Mouse (Mus musculus) E14TG2a.4 (cell line): ENCODE measurements around the gene Arhgap32.
A peak's percentile ranks its signal among the peaks of the same experiment; 100 is the strongest.

Experiments used
- H3K27me3 ChIP-seq: 2 replicates; pipeline ENCODE4 v1.6.1; 2014; ENCODE audit warnings: low read length, control low read depth; ENCODE audit not compliant: insufficient read depth
- H3K36me3 ChIP-seq: 2 replicates; pipeline ENCODE4 v1.6.1; 2014; ENCODE audit warnings: low read length, control low read depth; ENCODE audit not compliant: insufficient read depth
- H3K4me1 ChIP-seq: replicated peaks from 2 replicates; pipeline ENCODE4 v1.6.1; 2014; ENCODE audit warnings: low read depth, low read length, control low read depth
- H3K4me3 ChIP-seq: replicated peaks from 2 replicates; pipeline ENCODE4 v1.5.1; 2014; ENCODE audit warnings: mild to moderate bottlenecking, low read length
- H3K9me3 ChIP-seq: 2 replicates; pipeline ENCODE4 v1.6.1; 2014; ENCODE audit warnings: low read length, control low read depth
- CTCF ChIP-seq: conservative IDR thresholded peaks from 2 replicates; pipeline ENCODE4 v1.5.1; 2014; ENCODE audit warnings: low read length
- NANOG ChIP-seq: IDR thresholded peaks from 2 replicates; pipeline ENCODE4 v1.6.1; 2014; ENCODE audit warnings: borderline replicate concordance, low read length, mixed read lengths
- POU5F1 ChIP-seq: IDR thresholded peaks from 2 replicates; pipeline ENCODE4 v1.6.1; 2014; ENCODE audit warnings: low read length, borderline replicate concordance

The Arhgap32 gene

DNA sequence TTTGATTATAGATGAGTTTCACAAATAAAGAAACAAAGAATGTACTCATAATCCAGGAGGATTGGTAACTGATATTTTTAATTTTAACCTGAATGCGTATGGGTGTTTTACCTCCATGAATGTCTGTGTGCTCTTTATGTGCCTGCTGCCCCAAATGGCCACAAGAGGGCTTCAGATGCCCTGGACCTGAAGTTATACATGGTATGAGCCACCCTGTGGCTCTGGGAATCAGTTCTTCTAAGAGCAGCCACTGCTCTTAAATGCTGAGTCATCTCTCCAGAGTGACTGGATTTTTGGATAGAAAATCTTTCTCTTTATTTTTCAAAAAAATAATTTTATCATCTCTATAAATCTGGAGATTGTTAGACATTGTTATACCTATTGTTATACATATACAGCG, 70.6 kb downstream of the Arhgap32 start:
- Histone ChIP-seq H3K36me3 (peaks cover 62% of the 10 kb centered on the region), H3K4me1 (peaks cover 6% of the 10 kb centered on the region), H3K27me3 (no peaks in the 10 kb centered on the region), H3K9me3 (no peaks in the 10 kb centered on the region), H3K4me3 (no peak overlapping the region)
- TF ChIP-seq NANOG, result no peak
- peak; percentile 68 for TF ChIP-seq CTCF
- TF ChIP-seq POU5F1, result no peak

DNA sequence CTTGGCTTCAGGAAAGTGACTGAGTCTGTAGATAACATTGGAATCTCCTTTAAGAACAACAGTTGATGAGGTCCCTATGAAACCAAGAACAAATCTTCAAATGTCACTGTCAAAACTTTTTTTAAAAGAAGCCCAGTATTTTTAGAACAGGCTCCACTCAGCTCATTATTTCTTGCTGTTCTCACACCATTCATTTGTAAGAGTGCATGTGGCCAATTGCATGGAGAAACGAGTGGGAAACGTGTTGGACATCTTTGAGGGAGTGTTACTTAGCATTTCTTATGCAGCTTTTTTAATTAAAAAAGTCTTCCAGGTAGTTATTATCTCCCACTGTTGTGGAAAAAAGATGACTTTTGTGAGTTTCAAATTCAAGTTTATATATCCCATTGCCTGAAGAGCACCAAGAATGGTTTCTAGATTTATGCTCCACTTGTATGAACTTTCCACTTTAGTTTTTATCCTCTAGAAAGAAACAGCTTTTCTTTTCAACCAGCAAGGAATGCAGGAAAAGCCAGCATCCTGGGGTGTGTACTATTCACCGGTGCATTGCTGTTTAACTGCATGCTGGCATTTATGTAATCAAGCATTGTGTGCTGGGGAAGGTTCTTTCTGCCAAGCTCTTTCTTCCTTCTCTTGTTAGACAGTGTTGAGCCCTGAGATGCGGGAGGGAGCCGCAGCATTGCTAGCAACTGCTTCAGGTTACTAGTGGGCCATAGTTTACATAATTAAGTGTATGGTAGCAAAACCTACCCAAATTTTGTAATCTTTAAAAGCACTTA, 76.5 kb downstream of the Arhgap32 start:
- no peaks in the 10 kb centered on the region for H3K27me3 ChIP-seq
- H3K4me3 ChIP-seq, result no peak overlapping the region
- no peaks in the 10 kb centered on the region for H3K4me1 ChIP-seq
- H3K36me3 ChIP-seq, result peaks cover 36% of the 10 kb centered on the region
- no peak for TF ChIP-seq POU5F1
- TF ChIP-seq CTCF, result no peak
- no peak for TF ChIP-seq NANOG
- no peaks in the 10 kb centered on the region for H3K9me3 ChIP-seq

DNA sequence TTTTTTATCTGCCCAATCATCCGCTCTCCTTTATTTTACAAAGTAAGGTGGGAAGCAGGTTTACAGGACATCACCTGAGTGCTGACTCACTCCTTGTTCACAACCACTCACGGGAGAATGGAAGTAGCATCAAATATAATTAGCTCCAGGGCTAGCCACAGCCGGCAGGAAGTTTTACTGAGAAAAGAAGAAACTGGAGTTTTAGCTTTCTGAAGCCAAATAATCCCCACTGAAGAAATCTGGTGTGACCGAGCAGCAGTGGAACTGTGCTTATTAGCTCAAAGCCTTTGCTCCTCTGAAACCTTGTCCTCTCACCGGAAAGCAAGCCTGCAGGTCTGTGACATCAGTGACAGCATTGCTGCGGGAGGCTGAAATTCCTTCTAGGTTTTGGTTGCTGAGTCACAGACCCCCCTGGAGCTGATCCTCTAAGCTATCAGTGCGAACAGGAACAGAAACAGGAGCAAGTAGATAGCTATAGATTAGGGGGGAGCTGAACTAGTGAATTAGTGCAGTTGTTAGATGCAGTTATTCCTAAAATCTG, 88.6 kb downstream of the Arhgap32 start:
- Histone ChIP-seq H3K27me3 (no peaks in the 10 kb centered on the region), H3K36me3 (no peaks in the 10 kb centered on the region; the same call in 1 of the 2 replicates)
- TF ChIP-seq NANOG, result no peak
- TF ChIP-seq POU5F1, result no peak
- no peak for TF ChIP-seq CTCF

DNA sequence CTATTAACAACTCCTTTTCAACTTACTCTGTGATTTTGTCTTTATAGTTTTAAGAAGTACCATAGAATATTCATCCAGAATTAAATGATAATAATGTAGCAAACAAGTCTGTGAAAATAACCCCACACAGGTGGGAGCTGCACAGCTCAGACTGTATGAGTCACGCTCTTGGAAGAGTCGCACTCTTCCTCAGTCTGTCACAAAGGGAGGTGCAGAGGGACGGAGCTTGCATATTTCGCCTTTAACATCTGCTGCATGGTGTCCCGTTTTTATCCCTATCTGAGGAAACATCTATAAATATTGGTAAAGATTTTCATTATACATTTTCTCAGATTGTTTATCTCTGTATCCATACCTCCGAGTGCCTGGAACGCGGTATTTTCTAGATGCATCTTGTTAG, 91.2 kb downstream of the Arhgap32 start:
- H3K4me1 ChIP-seq, result peaks cover 44% of the 10 kb centered on the region
- H3K4me3 ChIP-seq, result no peak overlapping the region
- no peaks in the 10 kb centered on the region for H3K27me3 ChIP-seq
- H3K9me3 ChIP-seq, result no peaks in the 10 kb centered on the region
- no peak for TF ChIP-seq CTCF
- no peak for TF ChIP-seq NANOG
- no peak for TF ChIP-seq POU5F1
- H3K36me3 ChIP-seq, result peaks cover 11% of the 10 kb centered on the region; the same call in 1 of the 2 replicates

More for the DNA sequence above, 88.6 kb downstream of the Arhgap32 start:
- peak overlapping the region; percentile 49 for H3K4me3 ChIP-seq
- H3K9me3 ChIP-seq, result no peaks in the 10 kb centered on the region
- H3K4me1 ChIP-seq, result peaks cover 51% of the 10 kb centered on the region

DNA sequence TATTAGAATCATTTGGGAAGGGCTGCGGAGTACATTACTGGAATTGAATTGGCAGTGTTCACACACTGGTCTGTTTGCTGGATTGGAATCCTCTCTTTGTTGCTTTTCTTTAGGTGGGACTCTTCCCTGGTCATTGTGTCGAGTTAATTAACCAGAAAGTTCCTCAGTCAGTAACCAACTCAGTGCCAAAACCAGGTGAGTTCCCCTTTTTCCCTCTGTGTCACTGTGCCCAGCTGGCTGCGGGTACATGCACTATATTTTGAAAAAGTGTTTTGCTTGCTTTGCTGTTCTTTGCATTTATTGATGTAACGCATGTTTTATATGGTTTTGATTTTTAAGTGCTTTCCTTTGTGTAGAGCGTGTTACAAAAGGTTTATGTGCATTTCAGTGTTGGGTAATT, 92.1 kb downstream of the Arhgap32 start:
- no peak for TF ChIP-seq POU5F1
- no peak for TF ChIP-seq CTCF
- Histone ChIP-seq H3K27me3 (no peaks in the 10 kb centered on the region), H3K36me3 (peaks cover 11% of the 10 kb centered on the region; the same call in 1 of the 2 replicates), H3K9me3 (no peaks in the 10 kb centered on the region), H3K4me3 (no peak overlapping the region), H3K4me1 (peaks cover 41% of the 10 kb centered on the region)

DNA sequence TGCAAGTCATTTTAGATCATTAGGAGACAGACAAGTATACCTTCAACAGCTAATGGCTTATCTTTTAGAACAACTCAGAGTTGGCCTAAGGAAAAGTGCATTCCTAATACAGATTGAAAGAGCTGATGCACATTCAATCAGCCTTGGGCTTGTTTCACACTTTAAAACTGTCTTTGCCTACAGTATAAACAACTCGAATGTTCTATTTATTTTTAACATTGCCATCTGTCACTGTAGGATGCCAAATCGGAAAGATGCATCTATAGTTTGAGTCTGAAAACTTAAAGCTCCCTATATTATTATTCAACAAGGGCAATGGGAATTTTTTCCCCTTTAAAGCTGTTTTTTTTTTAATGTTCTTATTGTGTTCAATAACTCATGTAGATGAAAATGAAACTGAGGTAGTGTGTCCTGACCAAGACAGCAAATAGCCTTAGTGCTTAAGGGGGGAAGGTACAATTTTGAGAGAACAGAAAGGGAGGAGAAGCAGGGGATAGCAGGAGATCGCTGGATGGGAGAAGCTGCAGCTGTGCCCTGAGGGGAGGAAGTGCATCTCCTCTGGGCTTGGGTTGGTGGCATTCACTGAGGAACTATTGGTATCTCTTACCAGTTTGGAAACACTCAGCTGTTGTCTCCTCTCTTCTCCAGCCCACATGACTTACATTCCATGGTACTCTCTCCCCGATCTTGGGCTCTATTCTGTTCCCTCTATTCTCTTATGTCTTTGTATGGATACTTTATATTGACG, 101.1 kb downstream of the Arhgap32 start:
- H3K4me3 ChIP-seq, result no peak overlapping the region
- peaks cover 39% of the 10 kb centered on the region for H3K4me1 ChIP-seq
- no peaks in the 10 kb centered on the region for H3K9me3 ChIP-seq
- TF ChIP-seq NANOG (no peak), CTCF (no peak), POU5F1 (no peak)
- 0 out of 2 replicates have a peak, but pooled peaks cover 4% of the 10 kb centered on the region for H3K36me3 ChIP-seq
- no peaks in the 10 kb centered on the region for H3K27me3 ChIP-seq

DNA sequence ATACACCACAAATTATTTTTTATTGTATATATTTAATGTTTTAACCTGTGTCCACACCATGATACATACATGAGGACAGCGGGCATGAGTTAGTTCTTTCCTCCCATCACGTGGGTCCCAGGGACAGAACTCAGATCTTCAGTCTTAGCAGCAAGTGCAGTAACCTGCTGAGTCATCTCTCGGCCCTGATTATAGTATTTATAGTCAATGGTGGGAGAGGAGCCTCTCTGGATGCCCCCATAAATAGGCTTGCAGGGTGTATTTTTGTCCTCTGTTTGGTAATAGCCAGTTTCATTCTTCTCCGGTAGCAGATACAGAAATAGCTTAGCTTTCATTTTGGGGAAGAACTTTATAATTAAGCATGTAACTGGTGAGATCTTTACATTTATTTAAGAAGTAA, 103.5 kb downstream of the Arhgap32 start:
- TF ChIP-seq POU5F1, result no peak
- no peak for TF ChIP-seq NANOG
- TF ChIP-seq CTCF, result no peak
- Histone ChIP-seq H3K27me3 (no peaks in the 10 kb centered on the region), H3K9me3 (no peaks in the 10 kb centered on the region), H3K4me3 (no peak overlapping the region), H3K4me1 (peaks cover 63% of the 10 kb centered on the region), H3K36me3 (0 out of 2 replicates have a peak, but pooled peaks cover 4% of the 10 kb centered on the region)

DNA sequence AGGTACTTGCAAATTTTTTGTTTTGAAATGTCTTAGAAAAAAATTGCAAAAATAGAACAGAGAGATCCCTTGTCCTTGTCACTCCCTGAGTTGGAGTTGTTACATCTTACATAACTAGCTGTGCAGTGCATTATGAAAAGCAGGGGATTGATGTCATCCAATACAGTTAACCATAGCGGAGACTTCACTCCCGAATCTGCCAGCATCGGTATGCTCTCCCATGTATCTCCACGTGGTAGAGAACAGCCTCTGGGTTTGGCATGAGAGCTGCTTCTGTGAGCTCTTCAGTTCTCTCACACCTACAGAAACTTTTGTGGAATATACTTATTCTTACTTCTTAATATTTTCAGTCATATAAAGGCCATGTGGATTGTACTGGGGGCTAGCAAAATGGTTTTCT, 106.2 kb downstream of the Arhgap32 start:
- Histone ChIP-seq H3K4me3 (no peak overlapping the region), H3K36me3 (0 out of 2 replicates have a peak, but pooled peaks cover 4% of the 10 kb centered on the region), H3K9me3 (no peaks in the 10 kb centered on the region), H3K27me3 (no peaks in the 10 kb centered on the region), H3K4me1 (peaks cover 49% of the 10 kb centered on the region)
- no peak for TF ChIP-seq NANOG
- no peak for TF ChIP-seq POU5F1
- no peak for TF ChIP-seq CTCF
